ENCODE assay signal across 17 mouse cellular contexts in the genomic region with DNA sequence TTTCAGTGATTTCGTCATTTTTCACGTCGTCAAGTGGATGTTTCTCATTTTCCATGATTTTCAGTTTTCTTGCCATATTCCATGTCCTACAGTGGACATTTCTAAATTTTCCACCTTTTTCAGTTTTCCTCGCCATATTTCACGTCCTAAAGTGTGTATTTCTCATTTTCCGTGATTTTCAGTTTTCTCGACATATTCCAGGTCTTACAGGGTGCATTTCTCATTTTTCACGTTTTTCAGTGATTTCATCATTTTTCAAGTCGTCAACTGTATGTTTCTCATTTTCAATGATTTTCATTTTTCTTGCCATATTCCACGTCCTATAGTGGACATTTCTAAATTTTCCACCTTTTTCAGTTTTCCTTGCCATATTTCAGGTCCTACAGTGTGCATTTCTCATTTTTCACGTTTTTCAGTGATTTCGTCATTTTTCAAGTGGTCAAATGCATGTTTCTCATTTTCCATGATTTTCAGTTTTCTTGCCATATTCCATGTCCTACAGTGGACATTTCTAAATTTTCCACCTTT. TPM values are rescaled to one million over a fixed set of nuclear protein-coding genes. Genes with fewer than 3 reads are reported as not detected.
A peak's percentile ranks its signal among the peaks of the same experiment; 100 is the strongest.
DNase-seq lines count a peak whose midpoint lies in the region; ATAC-seq and TF ChIP-seq lines count a peak whose summit lies in the region.
"Not testable (repeated sequence)": the region's sequence is repeated elsewhere in the genome, so short reads cannot be mapped to it uniquely, and the experiment has no call there.
"Had no signal": no experiment of that assay in that cellular context is flagged by ENCODE, and none has a peak within 500 bp of the region (broad histone marks: within the 10 kb centered on the region; RNA-seq: fewer than 3 reads in every experiment).

A gene (plus strand): TSS at position 478 of the 528 bp plus-strand sequence.

- not testable (repeated sequence) for H3K4me3 ChIP-seq in hindbrain, postnatal 0 days (ENCODE audit: low read length); midbrain, embryonic 14.5 days (replicated peaks; ENCODE audit: low read depth, low read length)

- not testable (repeated sequence) for H3K9me3 ChIP-seq in hindbrain, postnatal 0 days (ENCODE audit: low read length); midbrain, embryonic 14.5 days (ENCODE audit: control insufficient read depth, low read length)

- H3K36me3 ChIP-seq in hindbrain, postnatal 0 days (ENCODE audit: insufficient read depth, low read length); midbrain, embryonic 14.5 days (ENCODE audit: control insufficient read depth, insufficient read depth, low read length): not testable (repeated sequence)

- not testable (repeated sequence) for H3K4me1 ChIP-seq in hindbrain, postnatal 0 days (ENCODE audit: insufficient read depth, low read length); midbrain, embryonic 14.5 days (ENCODE audit: control insufficient read depth, insufficient read depth, low read length)

- not testable (repeated sequence) for H3K4me2 ChIP-seq in hindbrain, postnatal 0 days (ENCODE audit: low read depth, low read length); midbrain, embryonic 14.5 days (ENCODE audit: low read length)

- not testable (repeated sequence) for H3K27ac ChIP-seq in hindbrain, postnatal 0 days; midbrain, embryonic 14.5 days (replicated peaks; ENCODE audit: low read depth, low read length)

- DNase-seq in 3T3-L1 (ENCODE audit: low read depth, low spot score) (peak; percentile 56), ZHBTc4 (ENCODE audit: low read depth, low spot score) (peak; percentile 46)
- peak; percentile 19 to 20 for DNase-seq in cerebellum, postnatal 4 days (ENCODE audit: low spot score in 2 of 2)
- peak; percentile 79 for DNase-seq in forelimb bud, embryonic 11.5 days (ENCODE audit: low read depth, low spot score)
- DNase-seq in hindbrain, postnatal 0 days (ENCODE audit: low spot score): peak; percentile 46
- DNase-seq in left cerebral cortex, adult 8-10 months (ENCODE audit: low spot score in 2 of 2): peak; percentile 12 to 14
- DNase-seq in midbrain, embryonic 14.5 days: peak; percentile 19
- peak; percentile 20 to 39 for DNase-seq in spleen, postnatal 10 days (ENCODE audit: low spot score in 2 of 2)

- TF ChIP-seq CTCF in hindbrain, postnatal 0 days (IDR thresholded peaks at IDR 0.05; ENCODE audit: low read depth): not testable (repeated sequence)

- WGBS in hindbrain, postnatal 0 days: 71% methylated on average over 12 of the region's 12 CpGs
- WGBS in midbrain, embryonic 14.5 days: 69% methylated on average over 12 of the region's 12 CpGs

- not testable (repeated sequence) for H3K9ac ChIP-seq in hindbrain, postnatal 0 days (replicated peaks; ENCODE audit: low read length); midbrain, embryonic 14.5 days (replicated peaks; ENCODE audit: low read length)

- H3K27me3 ChIP-seq in hindbrain, postnatal 0 days (ENCODE audit: insufficient read depth, low read length); midbrain, embryonic 14.5 days (ENCODE audit: control insufficient read depth, insufficient read depth, low read length): not testable (repeated sequence)

- ATAC-seq in hindbrain, postnatal 0 days; midbrain, embryonic 14.5 days (ENCODE audit: low FRiP score, low TSS enrichment): not testable (repeated sequence)

RNA-seq across cellular contexts. Expression of the gene that starts here (rescaled TPM):
- total RNA-seq in hindbrain, postnatal 0 days (2014; rRNA removed): not detected in 2 replicates
- polyA plus RNA-seq in hindbrain, postnatal 0 days (2015; fragmentation: Nextera tagmentation; extraction: Ambion mirVana): not detected in 2 replicates
- not detected for total RNA-seq in left cerebral cortex, adult 8-10 months (2022)
- polyA plus RNA-seq in midbrain, embryonic 14.5 days (2014; fragmentation: Nextera tagmentation; extraction: Ambion mirVana): not detected in 2 replicates
- total RNA-seq: adrenal gland, postnatal 14 days; gastrocnemius, postnatal 14 days; heart, postnatal 4 days; megakaryocyte progenitor cell, adult 5-6 weeks had no signal
- polyA plus RNA-seq: CD4-positive, CD25-positive, alpha-beta regulatory T cell, adult 4 months; embryonic facial prominence, embryonic 12.5 days; limb, embryonic 13.5 days; neural tube, embryonic 15.5 days; stomach, embryonic 14.5 days had no signal

Comparison
In these comparisons a context has a peak if more than half of its experiments do, and no peak if none do; other contexts are left out.
1. Peak in DNase-seq in hindbrain, postnatal 0 days; RNA of the gene not detected or under 1 TPM.
2. Peak in DNase-seq in left cerebral cortex, adult 8-10 months; RNA of the gene not detected or under 1 TPM.
3. Peak in DNase-seq in midbrain, embryonic 14.5 days; RNA of the gene not detected or under 1 TPM.
4. DNase-seq: peak in every context shown above with its lines; median percentile 79 in forelimb bud, embryonic 11.5 days; 56 in 3T3-L1; 46 in ZHBTc4; 46 in hindbrain, postnatal 0 days; 30 in spleen, postnatal 10 days; 20 in cerebellum, postnatal 4 days; 19 in midbrain, embryonic 14.5 days; 13 in left cerebral cortex, adult 8-10 months.